Mouse (Mus musculus) cortical plate, adult 2 months (tissue): ENCODE results near the gene Bcat2.

Source experiments
- CTCF ChIP-seq: fragments of 200-500 bp; IDR thresholded peaks from 2 replicates; pipeline ENCODE4 v1.5.1; 2011; ENCODE audit warnings: mild to moderate bottlenecking, control low read depth, low read length; ENCODE audit not compliant: insufficient read depth; ENCODE audit errors: extremely low read depth
- POLR2A ChIP-seq: fragments of 200-500 bp; IDR thresholded peaks from 2 replicates; pipeline ENCODE4 v1.6.1; 2011; ENCODE audit warnings: mild to moderate bottlenecking, low read length, control low read depth; ENCODE audit not compliant: insufficient read depth; ENCODE audit errors: extremely low read depth

DNA sequence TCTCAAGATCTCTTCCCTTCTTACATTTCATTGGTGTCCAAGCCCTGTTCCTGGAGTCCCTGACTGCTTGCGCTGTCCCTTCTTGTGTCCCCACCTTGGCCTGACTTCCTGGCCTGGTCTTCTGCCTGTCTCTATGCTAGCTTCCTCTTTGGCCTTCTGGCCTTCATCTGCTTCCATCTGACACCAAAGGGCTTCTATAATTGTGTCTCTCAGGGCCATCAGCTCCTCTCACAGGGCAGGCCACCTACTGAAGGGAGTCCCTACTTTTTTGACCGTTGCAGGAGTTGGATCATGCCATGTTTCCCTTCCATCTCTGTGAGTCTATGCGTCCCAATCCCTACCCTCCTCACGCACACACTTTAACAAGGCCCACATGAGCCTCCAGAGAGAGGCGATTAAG is 19.9 kb downstream of the Bcat2 start:
- TF ChIP-seq CTCF: no peak
- TF ChIP-seq POLR2A: no peak
